Mouse (Mus musculus) cerebellum, adult 2 months (tissue): ENCODE results near the gene Tpm3. TPM values are rescaled to one million over a fixed set of nuclear protein-coding genes. Genes with fewer than 3 reads are reported as not detected.
A peak's percentile ranks its signal among the peaks of the same experiment; 100 is the strongest.

Source experiments
- DNase-seq, 2 experiments: peaks; one replicate each; pipeline ENCODE4 v3.0.0; 2021
- H3K27ac ChIP-seq: fragments of 200-500 bp; 2 replicates; pipeline ENCODE4 v1.5.1; 2012; ENCODE audit warnings: low read length, control low read depth, inconsistent platforms; ENCODE audit not compliant: insufficient read depth
- H3K27me3 ChIP-seq: fragments of 200-500 bp; 2 replicates; pipeline ENCODE4 v1.6.1; 2012; ENCODE audit warnings: inconsistent platforms, mild to moderate bottlenecking, low read length, moderate library complexity; ENCODE audit not compliant: control insufficient read depth, insufficient read depth
- H3K4me1 ChIP-seq: fragments of 200-500 bp; 2 replicates; pipeline ENCODE4 v1.6.1; 2011; ENCODE audit warnings: low read length; ENCODE audit not compliant: control insufficient read depth, insufficient read depth
- H3K4me3 ChIP-seq: fragments of 200-500 bp; replicated peaks from 2 replicates; pipeline ENCODE3; 2011; ENCODE audit warnings: mild to moderate bottlenecking, low read depth, low read length, control low read depth; ENCODE audit not compliant: insufficient read depth
- CTCF ChIP-seq: fragments of 200-500 bp; IDR thresholded peaks from 2 replicates; pipeline ENCODE4 v1.5.1; 2011; ENCODE audit warnings: low read depth, mild to moderate bottlenecking, control low read depth, low read length, moderate library complexity, borderline replicate concordance; ENCODE audit not compliant: insufficient read depth
- POLR2A ChIP-seq: fragments of 200-500 bp; IDR thresholded peaks from 2 replicates; pipeline ENCODE4 v1.6.1; 2011; ENCODE audit warnings: low read length, control low read depth, borderline replicate concordance; ENCODE audit not compliant: insufficient read depth
- WGBS: fragments of 180-500 bp; shearing (Covaris S2); methylation state at CpG from one replicate; pipeline ENCODE4 v1.1.7; 2018; 5-methylcytosine and 5-hydroxymethylcytosine counted together
- polyA plus RNA-seq: library from polyadenylated mRNA; depleted of rRNA; stranded (reverse); fragments of >200 nt; gene quantifications from 2 replicates; pipeline ENCODE4 v1.2.3, GENCODE M21; 2012

Gene Tpm3
- polyA plus RNA-seq, 1 experiment, result 124 TPM

DNA sequence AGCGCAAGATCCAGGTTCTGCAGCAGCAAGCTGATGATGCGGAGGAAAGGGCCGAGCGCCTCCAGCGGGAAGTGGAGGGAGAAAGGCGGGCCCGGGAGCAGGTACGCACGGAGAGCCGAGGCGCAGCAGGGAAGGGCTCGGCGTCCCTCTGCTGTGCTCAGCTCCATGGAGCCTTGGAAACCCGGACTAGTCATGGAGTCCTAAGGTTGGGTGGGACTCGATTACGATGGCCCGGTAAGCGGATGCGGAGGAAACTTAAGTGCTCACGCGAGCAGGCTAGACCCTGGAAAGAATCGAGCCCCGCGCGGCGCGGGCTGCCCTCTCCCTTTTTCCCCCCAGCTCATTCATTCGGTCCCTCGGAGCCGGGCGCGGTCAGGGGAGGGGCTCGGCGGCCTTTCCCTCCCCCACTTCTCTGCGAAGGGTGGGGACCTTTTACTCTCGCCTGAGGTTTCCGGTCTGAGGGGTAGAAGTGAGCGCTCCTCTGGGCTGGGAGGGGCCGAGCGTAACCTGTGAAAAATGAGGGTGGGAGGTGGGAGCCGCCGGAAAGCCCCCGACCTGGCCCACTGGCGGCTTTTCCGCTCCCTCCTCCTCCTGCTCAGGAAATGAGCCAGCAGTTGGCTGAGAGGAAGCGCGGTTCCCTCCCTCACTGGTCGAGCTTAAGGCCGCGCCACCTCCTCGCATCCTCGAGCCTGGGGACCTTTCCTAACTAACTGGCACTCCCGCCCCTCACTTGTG, 7.5 kb downstream of the Tpm3 start:
- peak; percentile 40 to 41 for DNase-seq
- peaks cover 12% of the 10 kb centered on the region for H3K4me1 ChIP-seq
- no peaks in the 10 kb centered on the region for H3K27me3 ChIP-seq
- WGBS, result under 1% methylated on average over 52 of the region's 53 CpGs
- TF ChIP-seq CTCF, result no peak
- no peak for TF ChIP-seq POLR2A
- H3K4me3 ChIP-seq, result peak overlapping the region; percentile 80
- H3K27ac ChIP-seq, result peak overlapping the region; percentile 36; the same call in 1 of the 2 replicates

DNA sequence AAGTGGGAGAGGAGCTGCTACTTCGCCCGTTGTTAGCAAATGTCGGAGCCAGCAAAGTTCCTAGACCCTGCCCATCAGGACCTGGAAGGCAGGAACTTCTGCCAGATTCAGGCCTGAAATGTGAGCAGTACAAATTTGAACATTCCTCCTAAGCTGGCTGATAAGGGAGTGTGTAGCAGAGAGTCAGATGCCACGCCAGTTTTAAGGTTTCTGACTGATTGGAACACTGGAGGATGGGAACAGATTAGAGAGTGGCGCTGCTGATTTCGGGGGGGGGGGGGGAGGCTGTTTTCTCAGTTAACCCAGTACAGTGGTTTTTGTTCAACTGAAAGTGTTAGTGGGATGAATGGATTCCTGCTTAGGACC, 8.0 kb downstream of the Tpm3 start:
- H3K27ac ChIP-seq, result 0 out of 2 replicates have a peak overlapping the region, but pooled peaks have one; percentile 36
- H3K27me3 ChIP-seq, result no peaks in the 10 kb centered on the region
- TF ChIP-seq POLR2A (no peak), CTCF (no peak)
- peaks cover 17% of the 10 kb centered on the region for H3K4me1 ChIP-seq
- H3K4me3 ChIP-seq, result peak overlapping the region; percentile 80
- DNase-seq, result no peak
- WGBS, result under 1% methylated on average over 6 of the region's 6 CpGs

DNA sequence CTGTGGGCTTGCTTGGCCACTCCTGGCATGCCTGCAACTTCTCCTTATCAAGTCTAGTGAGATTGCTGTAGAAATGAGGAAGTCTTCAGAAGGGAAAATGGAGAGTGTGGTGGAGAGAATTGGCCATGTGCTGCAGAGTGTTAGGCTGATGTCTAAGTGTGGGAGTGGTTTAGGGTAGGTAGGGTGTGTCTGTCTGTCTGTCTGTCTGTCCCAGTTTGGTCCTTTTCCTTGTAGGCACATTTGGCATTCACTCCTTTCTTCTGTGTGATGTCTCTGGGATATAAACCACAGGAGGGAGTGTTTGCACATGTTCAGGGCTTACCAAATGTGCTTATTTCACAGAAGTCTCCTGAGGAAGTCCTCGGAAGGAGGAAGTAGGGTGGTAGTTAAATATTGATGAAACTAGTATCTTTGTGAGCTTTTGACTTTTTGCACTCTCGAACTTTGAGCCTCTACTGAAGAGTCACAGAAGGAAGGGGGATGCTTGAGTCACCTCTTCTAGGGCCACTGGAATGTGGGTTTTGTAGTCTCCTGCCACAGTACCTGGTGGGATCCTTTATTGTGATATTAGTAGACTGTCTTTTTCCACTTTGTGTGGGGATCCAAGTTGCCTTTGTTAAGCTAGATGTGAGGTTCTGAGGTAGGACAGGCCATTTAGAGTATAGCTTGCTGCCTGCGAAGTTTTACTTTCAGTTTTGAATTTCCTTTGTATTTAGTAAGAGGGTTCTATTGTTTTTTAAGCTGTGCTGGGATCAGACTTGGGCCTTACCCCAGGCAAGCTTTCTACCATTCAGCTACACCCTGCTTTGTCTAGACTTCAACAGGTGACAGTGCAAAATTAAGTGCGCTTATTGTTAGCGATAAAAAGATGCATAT, 9.2 kb downstream of the Tpm3 start:
- peaks cover 17% of the 10 kb centered on the region for H3K4me1 ChIP-seq
- no peak overlapping the region for H3K27ac ChIP-seq
- no peaks in the 10 kb centered on the region for H3K27me3 ChIP-seq
- no peak overlapping the region for H3K4me3 ChIP-seq
- TF ChIP-seq POLR2A, result no peak
- no peak for TF ChIP-seq CTCF
- DNase-seq, result no peak
- WGBS, result 79% methylated on average over 5 of the region's 5 CpGs

DNA sequence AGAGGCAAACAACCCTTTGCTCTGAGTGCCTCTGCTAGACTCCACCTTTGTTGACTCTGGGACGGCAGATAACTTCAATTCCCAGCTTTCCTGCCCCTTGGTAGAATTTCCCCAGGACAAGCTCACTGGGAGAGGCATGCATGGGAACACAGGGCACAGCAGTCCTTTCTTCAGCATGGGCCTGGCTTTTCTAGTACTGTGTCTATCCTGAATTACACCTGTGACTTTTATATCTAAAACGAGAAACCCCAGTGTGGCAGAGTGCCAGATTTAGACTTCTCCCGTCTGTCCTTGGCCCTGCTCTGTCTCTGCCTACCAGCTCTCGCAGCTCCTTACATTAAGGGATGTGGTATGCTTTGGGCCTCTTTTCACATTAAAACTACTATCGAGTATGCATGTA, 10.6 kb downstream of the Tpm3 start:
- 28% methylated on average over 5 of the region's 5 CpGs for WGBS
- Histone ChIP-seq H3K27ac (no peak overlapping the region), H3K27me3 (no peaks in the 10 kb centered on the region), H3K4me3 (no peak overlapping the region), H3K4me1 (peaks cover 17% of the 10 kb centered on the region)
- TF ChIP-seq POLR2A, result no peak
- TF ChIP-seq CTCF, result no peak
- peak in 1 of 2 experiments; percentile 49 for DNase-seq

DNA sequence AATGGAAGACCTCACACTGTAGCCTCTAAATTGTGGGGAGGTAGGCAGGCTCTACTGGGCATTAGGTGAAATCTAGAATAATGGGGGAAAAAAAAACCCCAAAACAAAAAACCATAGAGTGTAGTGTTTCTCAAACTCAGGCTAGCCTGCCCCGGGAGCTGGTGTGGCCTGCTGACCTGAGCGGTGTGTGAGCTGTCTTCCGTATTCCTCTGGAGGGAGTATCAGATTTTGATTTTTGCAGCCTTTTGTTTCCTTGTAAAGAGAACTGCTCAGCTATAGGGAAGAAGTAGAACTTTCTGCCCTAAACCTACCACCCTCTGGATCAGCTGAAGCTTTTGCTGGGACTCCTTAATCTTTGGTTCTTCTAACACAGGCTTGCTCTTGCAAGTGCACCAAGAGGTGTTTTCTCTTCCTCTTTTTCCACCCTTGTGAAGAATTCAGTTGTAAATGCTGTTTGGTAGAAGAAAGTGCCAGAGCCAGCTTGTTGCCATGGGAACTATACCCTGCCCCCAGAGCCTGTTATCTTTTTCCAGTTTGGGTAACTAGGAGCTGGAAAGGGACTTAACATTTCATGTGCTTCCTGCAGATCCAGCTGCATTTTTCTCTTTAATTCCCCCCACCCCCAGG, 11.4 kb downstream of the Tpm3 start:
- Histone ChIP-seq H3K4me3 (no peak overlapping the region), H3K4me1 (peaks cover 17% of the 10 kb centered on the region), H3K27me3 (no peaks in the 10 kb centered on the region), H3K27ac (no peak overlapping the region)
- TF ChIP-seq CTCF (no peak), POLR2A (no peak)
- WGBS, result 52% methylated on average over 3 of the region's 3 CpGs
- no peak for DNase-seq

DNA sequence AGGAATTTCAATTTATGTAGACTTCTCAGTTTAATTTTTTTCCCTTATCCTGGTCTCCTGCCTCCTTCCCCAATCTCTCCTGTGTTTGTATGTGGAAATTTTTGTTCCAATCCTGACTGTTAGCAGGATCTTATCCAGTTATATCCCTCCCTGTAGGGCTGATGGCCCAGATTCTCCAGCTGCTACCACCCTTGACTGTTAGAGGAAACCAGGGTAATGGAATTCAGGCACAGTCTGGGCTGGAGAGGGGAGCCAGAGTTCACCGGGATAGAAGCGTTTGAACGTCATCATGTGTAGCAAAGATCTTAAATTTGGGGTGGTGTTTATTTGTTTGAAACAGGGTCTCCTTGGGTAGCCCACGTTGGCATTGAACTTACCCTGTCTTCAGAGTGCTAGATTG, 12.3 kb downstream of the Tpm3 start:
- no peak overlapping the region for H3K4me3 ChIP-seq
- WGBS, result 56% methylated on average over 4 of the region's 4 CpGs
- H3K27me3 ChIP-seq, result no peaks in the 10 kb centered on the region
- peaks cover 17% of the 10 kb centered on the region for H3K4me1 ChIP-seq
- TF ChIP-seq CTCF, result no peak
- no peak for TF ChIP-seq POLR2A
- DNase-seq, result no peak
- no peak overlapping the region; the same call in 1 of the 2 replicates for H3K27ac ChIP-seq

DNA sequence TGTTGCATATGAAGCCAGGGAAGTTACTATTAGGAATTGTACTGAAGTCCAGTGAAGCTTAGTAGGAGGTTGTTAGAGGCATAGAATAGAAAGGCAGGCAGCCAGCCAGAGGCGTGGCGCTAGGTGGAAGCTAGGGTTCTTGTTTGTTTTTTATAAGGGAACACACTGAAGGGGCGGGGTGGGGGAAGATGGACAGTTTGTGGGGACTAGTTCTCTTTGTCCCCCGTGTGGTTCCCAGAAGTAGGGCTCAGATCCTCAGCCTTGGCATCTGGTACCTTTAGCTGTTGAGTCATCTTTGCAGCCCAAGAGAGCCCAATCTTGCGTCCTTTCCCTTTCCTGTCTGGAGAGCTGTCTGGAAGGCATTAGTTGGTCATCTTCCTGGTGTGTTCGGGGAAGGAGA, 12.8 kb downstream of the Tpm3 start:
- Histone ChIP-seq H3K4me3 (no peak overlapping the region), H3K27me3 (no peaks in the 10 kb centered on the region), H3K27ac (no peak overlapping the region), H3K4me1 (peaks cover 17% of the 10 kb centered on the region)
- WGBS, result 58% methylated on average over 6 of the region's 6 CpGs
- no peak for TF ChIP-seq CTCF
- no peak for TF ChIP-seq POLR2A
- no peak for DNase-seq
